15 mouse cellular contexts compared by ENCODE assay signal in the genomic region with DNA sequence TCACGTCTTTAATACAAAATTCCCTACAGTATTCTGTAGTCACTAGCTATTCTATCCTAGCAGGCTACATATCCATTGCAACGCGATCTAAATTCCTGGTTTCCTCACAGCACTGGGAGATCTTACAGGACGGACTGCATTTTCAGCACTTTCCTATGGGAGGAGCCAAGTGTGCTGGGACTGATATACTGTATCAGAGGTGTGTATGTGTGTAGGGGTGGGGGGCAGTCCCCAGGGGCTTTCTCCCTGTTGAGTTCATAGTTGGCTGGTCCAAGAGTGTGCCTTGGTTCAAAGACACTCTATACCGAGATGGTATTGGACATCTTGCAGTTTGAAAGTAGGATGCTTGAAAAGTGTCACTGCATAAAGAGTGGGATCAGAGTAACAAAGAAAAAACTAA.
"Had no signal": no experiment of that assay in that cellular context is flagged by ENCODE, and none has a peak within 500 bp of the region (broad histone marks: within the 10 kb centered on the region; RNA-seq: fewer than 3 reads in every experiment).

No protein-coding gene starts in this region.

- H3K36me3 ChIP-seq: midbrain, embryonic 15.5 days had no signal

- H3K27me3 ChIP-seq: megakaryocyte, embryonic 14.5 days; midbrain, embryonic 15.5 days; neural tube, embryonic 13.5 days had no signal

- H3K4me3 ChIP-seq: left cerebral cortex, adult 2 months; megakaryocyte, embryonic 14.5 days; midbrain, embryonic 15.5 days; neural tube, embryonic 13.5 days had no signal

- H3K9me3 ChIP-seq: megakaryocyte, embryonic 14.5 days; midbrain, embryonic 15.5 days; neural tube, embryonic 13.5 days had no signal

- DNase-seq: kidney, adult 8-10 months; kidney, postnatal 14 days; lung, adult 2 months; lung, postnatal 10 days; retina, postnatal 1 day; right cerebral cortex, postnatal 4 days; spleen, adult 18-20 months; thymus, adult 2 months; thymus, postnatal 25 days had no signal

- ATAC-seq: hindbrain, embryonic 16.5 days; midbrain, embryonic 15.5 days had no signal

- H3K4me2 ChIP-seq: midbrain, embryonic 11.5 days; midbrain, embryonic 15.5 days; neural tube, embryonic 13.5 days had no signal

- H3K27ac ChIP-seq: left cerebral cortex, adult 2 months; midbrain, embryonic 15.5 days; neural tube, embryonic 13.5 days had no signal

- H3K9ac ChIP-seq: midbrain, embryonic 15.5 days; neural tube, embryonic 13.5 days had no signal
